Mouse (Mus musculus) cortical plate, adult 2 months (tissue): ENCODE measurements around the gene Ormdl1.

ENCODE experiments used
- CTCF ChIP-seq: fragments of 200-500 bp; IDR thresholded peaks from 2 replicates; pipeline ENCODE4 v1.5.1; 2011; ENCODE audit warnings: mild to moderate bottlenecking, control low read depth, low read length; ENCODE audit not compliant: insufficient read depth; ENCODE audit errors: extremely low read depth
- POLR2A ChIP-seq: fragments of 200-500 bp; IDR thresholded peaks from 2 replicates; pipeline ENCODE4 v1.6.1; 2011; ENCODE audit warnings: mild to moderate bottlenecking, low read length, control low read depth; ENCODE audit not compliant: insufficient read depth; ENCODE audit errors: extremely low read depth

DNA sequence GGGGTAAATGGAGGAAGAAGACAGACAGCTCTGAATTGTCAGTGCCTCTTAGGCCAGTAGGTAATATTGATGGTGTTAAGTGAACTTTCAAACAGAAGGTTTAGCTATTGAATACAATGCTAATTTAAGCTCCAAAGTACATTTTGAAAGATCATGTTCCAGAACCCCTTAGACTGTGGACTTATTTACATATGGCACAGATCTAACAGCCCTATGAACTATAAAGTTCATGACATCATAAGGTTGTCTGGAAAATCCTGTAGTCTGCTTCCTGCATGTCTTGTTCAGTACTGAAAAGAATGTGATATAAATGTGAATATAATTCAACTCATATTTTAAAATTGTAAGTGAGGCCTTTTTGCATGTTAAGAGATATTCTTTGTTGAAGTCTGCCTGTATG lies 62.1 kb downstream of the Ormdl1 start:
- TF ChIP-seq POLR2A (no peak), CTCF (no peak)
